Mouse (Mus musculus): ENCODE results near the gene Trpm3. TPM values are rescaled to one million over a fixed set of nuclear protein-coding genes. Genes with fewer than 3 reads are reported as not detected.

Gene Trpm3
- total and polyA plus RNA-seq, 2 experiments: not detected

DNA sequence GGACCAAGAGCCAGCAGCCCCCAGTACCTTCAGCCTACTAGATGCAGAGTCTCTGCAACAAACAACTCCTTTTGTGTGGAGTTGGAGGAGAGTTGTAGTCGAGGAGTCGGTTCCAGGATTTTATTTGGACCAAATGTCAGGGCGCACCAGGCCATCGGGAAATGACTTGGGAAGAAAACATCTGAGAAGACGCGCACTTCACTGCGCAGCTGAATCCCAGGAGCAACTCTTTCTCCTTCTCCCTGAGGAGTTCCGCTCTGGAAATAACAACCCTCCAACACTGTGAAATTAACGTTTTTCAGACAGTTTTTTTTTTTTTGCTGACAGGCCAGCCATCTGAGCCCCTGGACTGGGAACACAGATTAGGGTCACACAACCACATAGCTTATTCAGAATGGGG, 787.9 kb downstream of the Trpm3 start:
- Histone ChIP-seq H3K27ac (replicated peaks; ENCODE audit: insufficient read depth, low read depth, low read length) (no peak overlapping the region), H3K4me3 (ENCODE audit: insufficient read depth, low read depth, low read length) (no peak overlapping the region), H3K79me2 (ENCODE audit: control insufficient read depth, insufficient read depth, low read length) (no peaks in the 10 kb centered on the region), H3K4me1 (ENCODE audit: control insufficient read depth, insufficient read depth, low read length) (no peaks in the 10 kb centered on the region), H3K27me3 (ENCODE audit: control insufficient read depth, insufficient read depth, low read length) (no peaks in the 10 kb centered on the region), H3K36me3 (ENCODE audit: control insufficient read depth, insufficient read depth, low read length) (no peaks in the 10 kb centered on the region), H3K9ac (ENCODE audit: low read depth, low read length) (no peak overlapping the region)
- WGBS: 89% methylated on average over 9 of the region's 9 CpGs
- DNase-seq (ENCODE audit: extremely low read depth, low read depth, low spot score): no peak
- TF ChIP-seq CTCF (IDR thresholded peaks at IDR 0.05; ENCODE audit: low read depth, low read length): no peak
- TF ChIP-seq POLR2A (IDR thresholded peaks at IDR 0.05; ENCODE audit: extremely low read depth, insufficient read depth, low read length): no peak

DNA sequence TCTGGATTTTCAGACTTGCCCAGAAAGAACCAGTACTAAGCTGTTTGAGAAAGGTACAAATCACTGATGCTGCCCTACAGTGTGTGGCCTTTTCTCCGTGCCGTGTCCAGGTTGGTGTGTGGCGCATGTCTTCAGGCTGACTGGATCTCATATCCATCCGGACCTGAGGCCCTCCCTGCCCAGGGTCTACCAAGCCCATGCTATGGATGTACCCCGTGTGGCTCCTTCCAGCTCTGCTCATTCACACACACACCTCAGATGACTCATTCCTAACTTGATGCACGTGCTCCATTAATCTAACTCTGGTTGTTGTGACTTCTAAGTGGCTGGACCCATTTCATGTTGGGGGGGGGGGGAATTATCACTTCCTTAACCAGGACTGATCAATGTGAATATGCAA, 789.5 kb downstream of the Trpm3 start:
- DNase-seq (ENCODE audit: extremely low read depth, low read depth, low spot score): no peak
- H3K36me3 ChIP-seq (ENCODE audit: control insufficient read depth, insufficient read depth, low read length): no peaks in the 10 kb centered on the region
- no peak overlapping the region for H3K27ac ChIP-seq (replicated peaks; ENCODE audit: insufficient read depth, low read depth, low read length)
- no peak overlapping the region for H3K9ac ChIP-seq (ENCODE audit: low read depth, low read length)
- H3K4me1 ChIP-seq (ENCODE audit: control insufficient read depth, insufficient read depth, low read length): no peaks in the 10 kb centered on the region
- 91% methylated on average over 6 of the region's 6 CpGs for WGBS
- H3K79me2 ChIP-seq (ENCODE audit: control insufficient read depth, insufficient read depth, low read length): no peaks in the 10 kb centered on the region
- no peaks in the 10 kb centered on the region for H3K27me3 ChIP-seq (ENCODE audit: control insufficient read depth, insufficient read depth, low read length)
- TF ChIP-seq POLR2A (IDR thresholded peaks at IDR 0.05; ENCODE audit: extremely low read depth, insufficient read depth, low read length) (no peak), CTCF (IDR thresholded peaks at IDR 0.05; ENCODE audit: low read depth, low read length) (no peak)
- H3K4me3 ChIP-seq (ENCODE audit: insufficient read depth, low read depth, low read length): no peak overlapping the region

DNA sequence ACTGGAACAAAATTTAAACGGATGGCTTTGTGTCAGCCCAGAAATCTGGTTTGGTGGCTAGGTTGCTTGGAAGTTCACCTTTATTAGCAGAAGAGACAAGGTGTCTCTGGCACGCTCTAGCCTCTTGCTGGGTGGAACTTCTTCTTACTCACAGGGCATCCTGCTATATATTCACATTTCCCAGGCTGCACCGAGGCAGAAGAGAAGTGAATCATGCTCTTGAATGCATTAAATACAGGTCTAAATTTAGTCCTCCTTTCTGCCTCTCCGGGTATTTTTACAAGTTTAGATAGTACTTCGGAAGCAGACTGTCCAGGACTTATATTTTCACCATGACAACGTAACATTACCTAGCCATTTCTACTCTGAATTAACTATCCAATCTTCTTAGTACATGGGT, 790.9 kb downstream of the Trpm3 start:
- H3K27ac ChIP-seq (replicated peaks; ENCODE audit: insufficient read depth, low read depth, low read length): no peak overlapping the region
- DNase-seq (ENCODE audit: extremely low read depth, low read depth, low spot score): no peak
- no peaks in the 10 kb centered on the region for H3K4me1 ChIP-seq (ENCODE audit: control insufficient read depth, insufficient read depth, low read length)
- 77% methylated on average over 6 of the region's 6 CpGs for WGBS
- TF ChIP-seq POLR2A (IDR thresholded peaks at IDR 0.05; ENCODE audit: extremely low read depth, insufficient read depth, low read length) (no peak), CTCF (IDR thresholded peaks at IDR 0.05; ENCODE audit: low read depth, low read length) (no peak)
- no peak overlapping the region for H3K9ac ChIP-seq (ENCODE audit: low read depth, low read length)
- no peak overlapping the region for H3K4me3 ChIP-seq (ENCODE audit: insufficient read depth, low read depth, low read length)
- no peaks in the 10 kb centered on the region for H3K36me3 ChIP-seq (ENCODE audit: control insufficient read depth, insufficient read depth, low read length)
- H3K79me2 ChIP-seq (ENCODE audit: control insufficient read depth, insufficient read depth, low read length): no peaks in the 10 kb centered on the region
- H3K27me3 ChIP-seq (ENCODE audit: control insufficient read depth, insufficient read depth, low read length): no peaks in the 10 kb centered on the region

DNA sequence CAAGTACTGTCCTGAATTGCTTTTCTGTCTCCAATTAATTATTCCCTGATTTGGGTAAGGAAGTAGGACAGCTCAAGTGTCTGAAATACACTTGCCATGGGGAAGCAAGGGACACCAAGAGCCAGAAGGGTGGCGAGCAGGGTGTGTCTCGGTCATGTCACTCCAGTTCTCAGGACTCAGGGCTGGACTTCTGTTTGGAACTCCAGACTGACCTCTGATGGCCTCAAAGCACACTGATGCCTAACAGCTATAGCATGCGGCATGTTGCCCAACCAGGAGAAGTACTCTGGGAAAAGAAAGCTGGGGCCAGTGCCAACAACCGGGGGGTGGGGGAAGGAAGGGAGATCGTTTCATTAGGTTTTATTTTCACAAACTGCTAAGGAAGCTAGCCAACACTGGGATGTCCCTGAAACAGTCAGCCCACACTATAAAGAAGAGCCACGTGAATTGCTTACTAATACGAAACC, 791.6 kb downstream of the Trpm3 start:
- no peaks in the 10 kb centered on the region for H3K79me2 ChIP-seq (ENCODE audit: control insufficient read depth, insufficient read depth, low read length)
- no peaks in the 10 kb centered on the region for H3K27me3 ChIP-seq (ENCODE audit: control insufficient read depth, insufficient read depth, low read length)
- DNase-seq (ENCODE audit: extremely low read depth, low read depth, low spot score): no peak
- H3K9ac ChIP-seq (ENCODE audit: low read depth, low read length): no peak overlapping the region
- no peaks in the 10 kb centered on the region for H3K36me3 ChIP-seq (ENCODE audit: control insufficient read depth, insufficient read depth, low read length)
- H3K4me3 ChIP-seq (ENCODE audit: insufficient read depth, low read depth, low read length): no peak overlapping the region
- H3K27ac ChIP-seq (replicated peaks; ENCODE audit: insufficient read depth, low read depth, low read length): no peak overlapping the region
- TF ChIP-seq CTCF (IDR thresholded peaks at IDR 0.05; ENCODE audit: low read depth, low read length): no peak
- no peak for TF ChIP-seq POLR2A (IDR thresholded peaks at IDR 0.05; ENCODE audit: extremely low read depth, insufficient read depth, low read length)
- WGBS: 54% methylated on average over 7 of the region's 7 CpGs
- H3K4me1 ChIP-seq (ENCODE audit: control insufficient read depth, insufficient read depth, low read length): no peaks in the 10 kb centered on the region

DNA sequence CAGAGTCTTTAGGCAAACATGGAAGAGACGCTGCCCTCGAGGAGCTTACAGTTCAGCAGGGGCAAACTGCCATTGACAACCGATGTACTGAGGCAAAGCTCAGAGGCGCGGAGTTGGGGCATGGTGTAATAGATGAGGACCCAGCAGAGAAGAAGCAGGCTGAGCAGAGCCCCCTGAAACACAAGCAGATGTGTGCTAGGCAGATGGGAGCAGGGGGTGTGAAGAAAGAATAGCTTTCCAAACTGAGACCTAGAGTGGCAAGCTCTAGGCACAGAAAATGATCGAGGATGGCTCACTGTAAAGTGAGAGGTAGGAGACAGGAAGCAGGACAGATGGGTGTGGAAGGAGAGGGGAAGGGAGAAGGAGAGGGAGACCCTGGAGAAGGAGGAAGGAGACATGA, 792.2 kb downstream of the Trpm3 start:
- H3K27ac ChIP-seq (replicated peaks; ENCODE audit: insufficient read depth, low read depth, low read length): no peak overlapping the region
- no peak overlapping the region for H3K4me3 ChIP-seq (ENCODE audit: insufficient read depth, low read depth, low read length)
- TF ChIP-seq POLR2A (IDR thresholded peaks at IDR 0.05; ENCODE audit: extremely low read depth, insufficient read depth, low read length) (no peak), CTCF (IDR thresholded peaks at IDR 0.05; ENCODE audit: low read depth, low read length) (no peak)
- H3K79me2 ChIP-seq (ENCODE audit: control insufficient read depth, insufficient read depth, low read length): no peaks in the 10 kb centered on the region
- H3K36me3 ChIP-seq (ENCODE audit: control insufficient read depth, insufficient read depth, low read length): no peaks in the 10 kb centered on the region
- no peak for DNase-seq (ENCODE audit: extremely low read depth, low read depth, low spot score)
- H3K9ac ChIP-seq (ENCODE audit: low read depth, low read length): no peak overlapping the region
- H3K4me1 ChIP-seq (ENCODE audit: control insufficient read depth, insufficient read depth, low read length): no peaks in the 10 kb centered on the region
- no peaks in the 10 kb centered on the region for H3K27me3 ChIP-seq (ENCODE audit: control insufficient read depth, insufficient read depth, low read length)
- 80% methylated on average over 6 of the region's 6 CpGs for WGBS

DNA sequence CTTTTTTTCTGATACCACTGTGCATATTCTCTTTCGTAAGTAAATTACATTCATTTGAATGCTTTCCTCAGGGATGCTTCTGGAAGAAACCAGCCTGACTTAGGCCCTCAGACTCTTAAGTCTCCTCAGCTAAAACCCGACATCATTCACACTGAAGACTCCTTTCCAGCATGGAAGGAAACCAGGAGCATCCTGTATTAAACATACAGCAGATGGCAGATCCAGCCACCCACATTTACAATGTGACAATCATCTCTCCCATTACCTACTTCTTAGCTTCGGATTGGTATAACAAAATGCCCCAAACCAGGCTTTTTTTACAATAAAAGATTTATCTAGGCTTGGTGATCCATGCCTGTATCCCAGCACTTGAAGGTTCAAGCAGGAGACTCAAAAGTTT, 796.2 kb downstream of the Trpm3 start:
- TF ChIP-seq CTCF (IDR thresholded peaks at IDR 0.05; ENCODE audit: low read depth, low read length) (no peak), POLR2A (IDR thresholded peaks at IDR 0.05; ENCODE audit: extremely low read depth, insufficient read depth, low read length) (no peak)
- H3K36me3 ChIP-seq (ENCODE audit: control insufficient read depth, insufficient read depth, low read length): no peaks in the 10 kb centered on the region
- H3K9ac ChIP-seq (ENCODE audit: low read depth, low read length): no peak overlapping the region
- no peaks in the 10 kb centered on the region for H3K79me2 ChIP-seq (ENCODE audit: control insufficient read depth, insufficient read depth, low read length)
- no peak for DNase-seq (ENCODE audit: extremely low read depth, low read depth, low spot score)
- 84% methylated on average over 3 of the region's 3 CpGs for WGBS
- H3K4me1 ChIP-seq (ENCODE audit: control insufficient read depth, insufficient read depth, low read length): no peaks in the 10 kb centered on the region
- H3K4me3 ChIP-seq (ENCODE audit: insufficient read depth, low read depth, low read length): no peak overlapping the region
- no peak overlapping the region for H3K27ac ChIP-seq (replicated peaks; ENCODE audit: insufficient read depth, low read depth, low read length)
- no peaks in the 10 kb centered on the region for H3K27me3 ChIP-seq (ENCODE audit: control insufficient read depth, insufficient read depth, low read length)

All from liver, adult 2 months (tissue).